Mouse (Mus musculus) spleen, adult 2 months (tissue): ENCODE measurements around the gene Trabd2b.

ENCODE experiments used
- CTCF ChIP-seq: fragments of 200-500 bp; IDR thresholded peaks from 2 replicates; pipeline ENCODE4 v1.5.1; 2011; ENCODE audit warnings: mild to moderate bottlenecking, inconsistent platforms; ENCODE audit not compliant: insufficient read depth, insufficient read length, insufficient replicate concordance; ENCODE audit errors: extremely low read depth
- POLR2A ChIP-seq: fragments of 200-500 bp; IDR thresholded peaks from 2 replicates; pipeline ENCODE4 v1.6.1; 2011; ENCODE audit warnings: low read depth, low read length, inconsistent platforms

GRCm38 (mm10) chr4:114499650-114500049 lies 93.1 kb downstream of the Trabd2b start:
- TF ChIP-seq POLR2A (no peak), CTCF (no peak)
